Mouse (Mus musculus) heart, embryonic 15.5 days (tissue): ENCODE results near the gene Gm10799. TPM values are rescaled to one million over a fixed set of nuclear protein-coding genes. Genes with fewer than 3 reads are reported as not detected.

ENCODE experiments used
- ATAC-seq: fragments of 200-750 bp; cut with Nextera tagmentation; replicated peaks from 2 replicates; pipeline ENCODE4 v1.8.0; 2017; ENCODE audit warnings: low read depth, moderate TSS enrichment; ENCODE audit not compliant: insufficient number of reproducible peaks, insufficient read depth, low FRiP score
- H3K27ac ChIP-seq: fragments of 300-500 bp; sonication (generic); 2 replicates; pipeline ENCODE4 v1.5.1; 2015; ENCODE audit warnings: mild to moderate bottlenecking, inconsistent platforms
- H3K27me3 ChIP-seq: fragments of 300-500 bp; sonication (generic); 2 replicates; pipeline ENCODE4 v1.6.1; 2015; ENCODE audit warnings: inconsistent platforms
- H3K36me3 ChIP-seq: fragments of 300-500 bp; sonication (generic); 2 replicates; pipeline ENCODE4 v1.6.1; 2015; ENCODE audit warnings: mild to moderate bottlenecking, inconsistent platforms
- H3K4me1 ChIP-seq: fragments of 300-500 bp; sonication (generic); replicated peaks from 2 replicates; pipeline ENCODE4 v1.6.1; 2015; ENCODE audit warnings: inconsistent platforms
- H3K4me2 ChIP-seq: fragments of 300-500 bp; sonication (generic); 2 replicates; pipeline ENCODE4 v1.6.1; 2015; ENCODE audit warnings: inconsistent platforms, mild to moderate bottlenecking, moderate library complexity
- H3K4me3 ChIP-seq: fragments of 300-500 bp; sonication (generic); 2 replicates; pipeline ENCODE4 v1.5.1; 2015; ENCODE audit warnings: mild to moderate bottlenecking, inconsistent platforms
- H3K9ac ChIP-seq: fragments of 300-500 bp; sonication (generic); 2 replicates; pipeline ENCODE4 v1.6.1; 2015; ENCODE audit warnings: mild to moderate bottlenecking, inconsistent platforms
- H3K9me3 ChIP-seq: fragments of 300-500 bp; sonication (generic); replicated peaks from 2 replicates; pipeline ENCODE4 v1.6.1; 2016; ENCODE audit warnings: inconsistent platforms
- WGBS: fragments of 180-500 bp; shearing (Covaris S2); methylation state at CpG from one replicate; pipeline ENCODE4 v1.1.7; 2015; ENCODE audit warnings: mixed read lengths; 5-methylcytosine and 5-hydroxymethylcytosine counted together
- polyA plus RNA-seq: library from polyadenylated mRNA; unstranded; fragments of >200 nt; fragmentation: Nextera tagmentation; extraction: Ambion mirVana; gene quantifications from 2 replicates; pipeline ENCODE4 v1.2.1, GENCODE M21; 2015

The Gm10799 gene
- polyA plus RNA-seq, 1 experiment from 2014 or later = not detected

- H3K9ac ChIP-seq = no peak overlapping the region
- 57% methylated on average over 6 of the region's 6 CpGs for WGBS
Measured at GRCm38 (mm10) chr2:104035595-104035994, 32.8 kb downstream of the Gm10799 start.

DNA sequence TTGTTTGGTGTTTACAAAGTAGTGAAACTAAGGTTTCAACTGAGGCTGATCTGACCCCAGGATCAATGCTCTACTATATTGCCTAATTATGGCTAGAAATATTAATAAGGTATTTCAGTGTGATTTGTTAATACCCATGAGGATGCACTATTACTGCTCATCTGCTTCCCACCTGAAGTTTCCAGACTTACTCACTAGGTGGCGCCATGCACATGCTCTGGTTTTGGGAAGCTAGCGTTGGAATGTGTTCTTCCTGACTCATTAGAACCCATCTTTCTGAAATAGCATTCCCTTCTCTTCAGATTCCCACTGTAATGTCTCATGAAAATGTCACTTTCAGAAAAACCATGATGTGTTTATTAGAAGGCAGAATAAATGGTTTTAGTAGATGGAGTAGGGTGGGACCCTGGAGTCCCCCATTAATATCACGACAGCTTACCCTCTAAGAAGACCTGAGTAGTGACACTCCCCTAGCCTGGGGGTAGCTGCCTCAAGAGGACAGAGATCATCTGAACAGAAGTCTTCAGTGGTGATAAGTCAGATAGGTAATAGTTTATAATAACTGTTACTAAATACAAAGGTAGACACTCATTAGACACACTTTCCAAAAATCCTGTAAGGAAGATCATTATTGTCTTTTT, 33.4 kb downstream of the Gm10799 start:
- no peak overlapping the region for H3K4me3 ChIP-seq
- H3K9me3 ChIP-seq = no peaks in the 10 kb centered on the region
- 33% methylated on average over 3 of the region's 3 CpGs for WGBS
- no peak overlapping the region for H3K9ac ChIP-seq
- no peak overlapping the region for H3K27ac ChIP-seq
- H3K36me3 ChIP-seq = peaks cover 32% of the 10 kb centered on the region
- 0 out of 2 replicates have a peak, but pooled peaks cover 3% of the 10 kb centered on the region for H3K4me1 ChIP-seq
- no peaks in the 10 kb centered on the region for H3K27me3 ChIP-seq
- no peak for ATAC-seq
- no peak overlapping the region for H3K4me2 ChIP-seq

More at GRCm38 (mm10) chr2:104035595-104035994, 32.8 kb downstream of the Gm10799 start:
- no peak for ATAC-seq
- Histone ChIP-seq H3K9me3 (no peaks in the 10 kb centered on the region), H3K4me2 (no peak overlapping the region), H3K4me1 (no peaks in the 10 kb centered on the region), H3K27ac (no peak overlapping the region), H3K36me3 (peaks cover 36% of the 10 kb centered on the region), H3K4me3 (no peak overlapping the region), H3K27me3 (no peaks in the 10 kb centered on the region)

DNA sequence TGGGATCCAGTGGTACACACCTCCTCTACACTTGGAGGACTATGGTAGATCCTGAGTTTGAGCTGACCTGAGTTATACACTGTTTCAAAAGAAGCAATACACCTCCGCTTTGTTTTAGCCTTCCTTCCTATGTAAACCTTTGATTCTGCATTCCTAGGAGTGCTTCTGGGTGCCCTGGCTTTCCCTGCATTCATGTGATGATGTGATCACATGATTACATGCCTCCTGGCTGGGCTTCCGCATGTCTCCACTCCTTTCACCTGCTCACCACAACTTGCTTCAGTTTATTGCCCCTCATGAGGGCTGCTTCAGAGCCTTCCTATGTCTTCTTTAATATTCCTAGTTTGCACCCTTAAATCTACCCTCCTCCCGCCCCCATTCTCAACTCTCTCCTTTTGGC, 36.3 kb downstream of the Gm10799 start:
- no peak for ATAC-seq
- Histone ChIP-seq H3K4me3 (no peak overlapping the region), H3K9ac (no peak overlapping the region), H3K4me2 (no peak overlapping the region), H3K4me1 (peaks cover 21% of the 10 kb centered on the region), H3K27ac (no peak overlapping the region), H3K27me3 (no peaks in the 10 kb centered on the region), H3K9me3 (no peaks in the 10 kb centered on the region), H3K36me3 (peaks cover 17% of the 10 kb centered on the region)
- 84% methylated on average over 3 of the region's 3 CpGs for WGBS

GRCm38 (mm10) chr2:104030381-104030780, 38.0 kb downstream of the Gm10799 start:
- Histone ChIP-seq H3K4me3 (no peak overlapping the region), H3K27me3 (no peaks in the 10 kb centered on the region), H3K9me3 (no peaks in the 10 kb centered on the region), H3K9ac (no peak overlapping the region), H3K27ac (no peak overlapping the region), H3K4me2 (no peak overlapping the region), H3K4me1 (peaks cover 21% of the 10 kb centered on the region), H3K36me3 (peaks cover 3% of the 10 kb centered on the region)
- WGBS = 77% methylated on average over 3 of the region's 3 CpGs
- no peak for ATAC-seq

DNA sequence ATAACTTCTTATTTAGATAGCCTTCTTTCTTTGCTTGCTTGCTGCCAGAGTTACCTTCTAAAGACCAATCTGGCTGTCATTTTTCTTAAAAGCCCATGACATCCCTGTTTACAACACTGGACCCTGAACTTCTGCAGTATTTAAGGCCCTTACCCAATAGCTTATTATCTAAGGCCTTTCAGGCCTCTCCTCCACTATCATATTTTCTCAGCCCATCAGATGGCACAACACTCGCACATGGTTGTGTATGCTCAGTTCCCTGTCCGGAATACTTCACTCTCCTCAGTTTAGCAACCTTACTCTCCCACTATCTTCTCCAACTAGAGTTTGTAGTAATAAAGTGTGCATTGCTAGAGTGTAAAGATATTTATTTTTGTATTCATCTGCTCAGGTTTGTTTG, 39.3 kb downstream of the Gm10799 start:
- H3K9me3 ChIP-seq = no peaks in the 10 kb centered on the region
- WGBS = 30% methylated on average over 2 of the region's 2 CpGs
- H3K27ac ChIP-seq = no peak overlapping the region
- H3K27me3 ChIP-seq = no peaks in the 10 kb centered on the region
- H3K4me1 ChIP-seq = peaks cover 21% of the 10 kb centered on the region
- peaks cover 1% of the 10 kb centered on the region for H3K36me3 ChIP-seq
- H3K4me2 ChIP-seq = peak overlapping the region; percentile 64
- no peak for ATAC-seq
- peak overlapping the region; percentile 93 for H3K4me3 ChIP-seq
- H3K9ac ChIP-seq = peak overlapping the region; percentile 95; the same call in 1 of the 2 replicates

DNA sequence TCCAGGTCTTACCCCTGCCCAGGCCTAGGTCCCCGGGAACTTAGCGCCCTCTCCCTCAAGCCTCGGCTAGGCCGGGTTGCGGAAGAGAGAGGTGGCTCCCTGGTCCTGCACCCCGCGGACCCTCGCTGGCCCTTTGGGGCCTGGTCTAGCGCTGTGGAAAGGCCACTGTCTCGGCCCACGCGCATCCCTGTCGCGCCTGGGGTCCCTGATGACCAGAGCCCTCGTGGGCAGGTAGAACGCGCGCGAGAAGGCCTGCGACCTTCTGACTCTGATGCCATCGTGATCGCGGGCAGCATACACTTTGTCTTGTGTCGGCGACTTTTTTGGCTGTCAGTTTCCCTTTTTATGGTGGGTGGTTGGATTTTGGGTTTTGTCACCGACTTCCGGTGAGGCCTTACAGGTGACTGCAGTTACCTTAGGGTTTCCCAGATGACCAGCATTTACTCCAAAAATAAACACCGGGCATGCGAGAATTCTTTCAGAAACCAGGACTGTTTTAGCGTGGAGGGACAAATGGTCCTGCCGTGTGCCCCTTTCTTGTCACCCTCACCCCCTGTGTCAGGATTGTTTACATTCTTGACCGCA, 40.1 kb downstream of the Gm10799 start, which contains the start of gene 4931422A03Rik:
Gene 4931422A03Rik, minus strand, starts transcription at position 223 of the 585 bp plus-strand sequence.
- Histone ChIP-seq H3K27ac (peak within 1 kb of the TSS; percentile 70), H3K4me2 (peak within 1 kb of the TSS; percentile 64), H3K4me3 (peak within 1 kb of the TSS; percentile 93), H3K4me1 (peaks cover 21% of the 10 kb centered on the region), H3K9me3 (no peaks in the 10 kb centered on the region), H3K36me3 (no peaks in the 10 kb centered on the region), H3K9ac (peak within 1 kb of the TSS; percentile 95), H3K27me3 (no peaks in the 10 kb centered on the region)
- WGBS = 0% methylated on average over 32 of the region's 32 CpGs
- peak; percentile 66 for ATAC-seq

GRCm38 (mm10) chr2:104027458-104028138, 40.8 kb downstream of the Gm10799 start, which contains the start of gene Fbxo3:
TSS of gene Fbxo3 (plus strand) at chr2:104027721.
- Histone ChIP-seq H3K27ac (peak within 1 kb of the TSS; percentile 70), H3K4me2 (peak within 1 kb of the TSS; percentile 64), H3K27me3 (no peaks in the 10 kb centered on the region), H3K4me1 (peaks cover 21% of the 10 kb centered on the region), H3K9me3 (no peaks in the 10 kb centered on the region), H3K36me3 (no peaks in the 10 kb centered on the region), H3K9ac (peak within 1 kb of the TSS; percentile 95), H3K4me3 (peak within 1 kb of the TSS; percentile 93)
- ATAC-seq = peak; percentile 94
- under 1% methylated on average over 43 of the region's 44 CpGs for WGBS

DNA sequence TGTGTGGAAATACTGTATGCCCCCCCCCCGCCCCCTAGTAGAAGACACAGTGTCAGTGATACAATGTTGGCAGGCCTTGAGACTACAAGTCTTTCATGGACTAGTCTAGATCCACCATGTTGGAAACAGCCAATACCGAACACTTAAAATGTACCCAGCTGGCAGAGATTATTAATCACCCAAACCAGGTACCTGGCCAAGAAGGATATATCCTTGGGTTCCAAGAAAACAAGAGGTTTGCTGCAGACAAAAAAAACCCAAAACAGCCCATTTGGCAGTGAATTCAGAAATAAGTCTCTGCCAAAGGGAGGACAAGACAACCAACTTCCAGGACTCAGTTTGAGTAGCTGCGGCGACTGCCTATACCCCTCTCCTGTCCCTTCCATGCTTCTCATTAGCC, 43.7 kb downstream of the Gm10799 start:
- Histone ChIP-seq H3K9ac (no peak overlapping the region), H3K36me3 (no peaks in the 10 kb centered on the region), H3K27me3 (no peaks in the 10 kb centered on the region), H3K27ac (no peak overlapping the region), H3K4me1 (peaks cover 16% of the 10 kb centered on the region), H3K4me2 (no peak overlapping the region), H3K9me3 (no peaks in the 10 kb centered on the region), H3K4me3 (no peak overlapping the region)
- no peak for ATAC-seq
- 90% methylated on average over 4 of the region's 4 CpGs for WGBS

- WGBS = 76% methylated on average over 7 of the region's 7 CpGs
Measured at GRCm38 (mm10) chr2:104023096-104023495, 45.3 kb downstream of the Gm10799 start.

More at GRCm38 (mm10) chr2:104023096-104023495, 45.3 kb downstream of the Gm10799 start:
- no peaks in the 10 kb centered on the region for H3K27me3 ChIP-seq
- ATAC-seq = no peak
- H3K9ac ChIP-seq = no peak overlapping the region
- H3K36me3 ChIP-seq = no peaks in the 10 kb centered on the region
- peaks cover 3% of the 10 kb centered on the region for H3K4me1 ChIP-seq
- no peak overlapping the region for H3K4me2 ChIP-seq
- H3K4me3 ChIP-seq = no peak overlapping the region
- no peaks in the 10 kb centered on the region for H3K9me3 ChIP-seq
- no peak overlapping the region for H3K27ac ChIP-seq
